Mouse (Mus musculus) embryonic facial prominence, embryonic 10.5 days (tissue): ENCODE measurements around the gene Cox14. TPM values are rescaled to one million over a fixed set of nuclear protein-coding genes. Genes with fewer than 3 reads are reported as not detected.
A peak's percentile ranks its signal among the peaks of the same experiment; 100 is the strongest.

Experiments
- DNase-seq: peaks from one replicate; pipeline ENCODE4 v3.0.0-alpha.2; 2017; ENCODE audit warnings: low spot score
- H3K27ac ChIP-seq: fragments of 300-500 bp; sonication (generic); replicated peaks from 2 replicates; pipeline ENCODE4 v1.5.1; 2016; ENCODE audit warnings: mild to moderate bottlenecking
- H3K27me3 ChIP-seq: fragments of 300-500 bp; sonication (generic); replicated peaks from 2 replicates; pipeline ENCODE4 v1.6.1; 2016; ENCODE audit warnings: low read depth, mild to moderate bottlenecking; ENCODE audit not compliant: poor library complexity, severe bottlenecking
- H3K36me3 ChIP-seq: fragments of 300-500 bp; sonication (generic); replicated peaks from 2 replicates; pipeline ENCODE4 v1.6.1; 2016; ENCODE audit warnings: mild to moderate bottlenecking, moderate library complexity
- H3K4me1 ChIP-seq: fragments of 300-500 bp; sonication (generic); 2 replicates; pipeline ENCODE4 v1.6.1; 2016
- H3K4me3 ChIP-seq: fragments of 300-500 bp; sonication (generic); 2 replicates; pipeline ENCODE4 v1.5.1; 2016; ENCODE audit warnings: mild to moderate bottlenecking, moderate library complexity
- H3K9me3 ChIP-seq: fragments of 300-500 bp; sonication (generic); 2 replicates; pipeline ENCODE4 v1.6.1; 2016; ENCODE audit warnings: mild to moderate bottlenecking
- WGBS: fragments of 180-500 bp; shearing (Covaris S2); methylation state at CpG from one replicate; pipeline ENCODE4 v1.1.7; 2016; 5-methylcytosine and 5-hydroxymethylcytosine counted together
- polyA plus RNA-seq: library from polyadenylated mRNA; unstranded; fragments of >200 nt; fragmentation: Nextera tagmentation; extraction: Ambion mirVana; gene quantifications from 2 replicates; pipeline ENCODE4 v1.2.1, GENCODE M21; 2016

Gene Cox14
- 129 and 131 TPM in 2 replicates for polyA plus RNA-seq

DNA sequence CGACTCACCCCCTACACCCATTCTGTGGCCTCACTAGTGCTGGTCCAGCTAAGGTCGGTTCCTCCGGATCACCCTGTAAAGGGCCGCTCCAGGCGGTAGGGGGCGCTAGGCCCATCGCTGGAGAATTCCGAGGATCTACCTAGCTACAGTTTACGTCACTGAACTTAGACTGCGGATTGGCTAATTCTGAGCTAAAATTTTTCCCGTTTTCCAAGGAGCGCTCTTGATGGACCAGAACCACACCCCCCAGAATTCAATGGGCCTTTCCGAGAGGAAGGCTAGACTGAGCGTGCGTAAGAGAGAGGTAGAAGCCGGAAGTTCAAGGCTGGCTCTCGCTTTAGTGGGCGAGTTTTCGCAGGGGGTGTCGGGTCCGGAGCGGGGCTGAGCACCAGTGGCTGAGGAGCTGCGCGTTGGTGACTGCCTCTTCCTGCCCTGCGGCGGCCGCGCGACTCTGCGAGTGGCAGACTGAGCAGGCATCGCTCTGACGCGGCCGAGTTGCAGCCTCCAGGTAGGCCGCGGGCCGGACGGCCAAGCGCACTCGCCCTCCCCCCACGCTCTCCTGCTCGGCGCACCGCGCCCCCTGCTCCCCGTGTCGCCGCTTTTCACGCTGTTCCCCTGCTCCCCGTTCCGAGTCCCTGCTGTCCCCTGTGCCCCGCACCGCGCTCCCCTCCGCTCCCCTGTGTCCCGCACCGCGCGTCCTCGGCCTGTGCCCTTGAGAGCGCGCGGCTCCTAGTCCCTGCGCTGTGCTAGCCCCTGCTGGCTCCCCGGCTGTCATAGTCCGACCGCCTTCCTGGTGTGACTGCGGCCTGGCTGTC lies at the start of gene Cox14:
Gene Cox14, plus strand, starts transcription at position 278 of the 815 bp plus-strand sequence.
- H3K36me3 ChIP-seq, result peaks cover 57% of the 10 kb centered on the region
- WGBS, result under 1% methylated on average over 68 of the region's 68 CpGs
- H3K9me3 ChIP-seq, result peaks cover 7% of the 10 kb centered on the region; the same call in 1 of the 2 replicates
- H3K27ac ChIP-seq, result peak within 1 kb of the TSS; percentile 93
- peaks cover 49% of the 10 kb centered on the region for H3K4me1 ChIP-seq
- peak; percentile 94 for DNase-seq
- peak within 1 kb of the TSS; percentile 100 for H3K4me3 ChIP-seq
- H3K27me3 ChIP-seq, result no peaks in the 10 kb centered on the region

- H3K9me3 ChIP-seq, result no peaks in the 10 kb centered on the region
- no peak for DNase-seq
- whole genome bisulfite sequencing, result 39% methylated on average over 8 of the region's 8 CpGs
Observed at GRCm38 (mm10) chr15:99677089-99677488, 48.3 kb upstream of the Cox14 start.

GRCm38 (mm10) chr15:99678063-99678800 lies 47.2 kb upstream of the Cox14 start:
- 12% methylated on average over 13 of the region's 13 CpGs for WGBS

More at GRCm38 (mm10) chr15:99677089-99677488, 48.3 kb upstream of the Cox14 start:
- H3K36me3 ChIP-seq, result no peaks in the 10 kb centered on the region
- no peak overlapping the region for H3K4me3 ChIP-seq
- H3K27me3 ChIP-seq, result peaks cover 53% of the 10 kb centered on the region
- H3K4me1 ChIP-seq, result peaks cover 45% of the 10 kb centered on the region
- H3K27ac ChIP-seq, result peak overlapping the region; percentile 35; the same call in 1 of the 2 replicates

GRCm38 (mm10) chr15:99679008-99679407 lies 46.4 kb upstream of the Cox14 start:
- no peak overlapping the region for H3K4me3 ChIP-seq
- WGBS, result 63% methylated on average over 7 of the region's 7 CpGs
- no peaks in the 10 kb centered on the region for H3K36me3 ChIP-seq
- peaks cover 35% of the 10 kb centered on the region for H3K4me1 ChIP-seq
- DNase-seq, result no peak
- no peaks in the 10 kb centered on the region for H3K9me3 ChIP-seq
- H3K27ac ChIP-seq, result peak overlapping the region; percentile 44; the same call in 1 of the 2 replicates
- H3K27me3 ChIP-seq, result peaks cover 34% of the 10 kb centered on the region

More at GRCm38 (mm10) chr15:99678063-99678800, 47.2 kb upstream of the Cox14 start:
- Histone ChIP-seq H3K9me3 (no peaks in the 10 kb centered on the region), H3K27me3 (peaks cover 41% of the 10 kb centered on the region), H3K4me1 (peaks cover 38% of the 10 kb centered on the region), H3K27ac (no peak overlapping the region; the same call in 1 of the 2 replicates), H3K4me3 (no peak overlapping the region), H3K36me3 (no peaks in the 10 kb centered on the region)
- DNase-seq, result peak; percentile 53

GRCm38 (mm10) chr15:99682880-99683279 lies 42.5 kb upstream of the Cox14 start:
- no peaks in the 10 kb centered on the region for H3K36me3 ChIP-seq
- H3K27ac ChIP-seq, result no peak overlapping the region
- peak; percentile 34 for DNase-seq
- no peaks in the 10 kb centered on the region for H3K9me3 ChIP-seq
- no peak overlapping the region for H3K4me3 ChIP-seq
- peaks cover 16% of the 10 kb centered on the region for H3K4me1 ChIP-seq
- 89% methylated on average over 7 of the region's 7 CpGs for whole genome bisulfite sequencing
- H3K27me3 ChIP-seq, result peaks cover 9% of the 10 kb centered on the region; the same call in 1 of the 2 replicates

DNA sequence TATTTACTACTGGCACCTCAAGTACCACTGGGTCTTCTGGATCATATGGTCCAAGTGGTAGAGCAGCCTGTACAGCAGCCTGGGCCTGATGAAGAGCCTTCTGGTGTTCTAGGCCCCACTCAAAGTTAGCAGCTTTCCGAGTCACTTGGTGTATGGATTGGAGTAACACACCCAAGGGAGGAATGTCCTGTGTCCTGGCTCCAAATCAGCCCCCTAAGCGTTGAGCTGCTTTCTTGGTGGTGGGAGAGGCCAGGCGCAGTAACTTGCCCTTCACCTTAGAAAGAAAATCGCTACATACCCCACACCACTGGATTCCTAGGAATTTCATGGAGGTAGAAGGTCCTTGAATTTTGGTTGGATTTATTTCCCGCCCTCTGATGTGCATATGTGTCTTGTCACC lies 41.3 kb upstream of the Cox14 start:
- H3K27me3 ChIP-seq, result peaks cover 7% of the 10 kb centered on the region; the same call in 1 of the 2 replicates
- no peak for DNase-seq
- H3K36me3 ChIP-seq, result no peaks in the 10 kb centered on the region
- H3K4me3 ChIP-seq, result no peak overlapping the region
- no peaks in the 10 kb centered on the region for H3K9me3 ChIP-seq
- no peak overlapping the region for H3K27ac ChIP-seq
- 94% methylated on average over 5 of the region's 5 CpGs for WGBS
- peaks cover 12% of the 10 kb centered on the region for H3K4me1 ChIP-seq

DNA sequence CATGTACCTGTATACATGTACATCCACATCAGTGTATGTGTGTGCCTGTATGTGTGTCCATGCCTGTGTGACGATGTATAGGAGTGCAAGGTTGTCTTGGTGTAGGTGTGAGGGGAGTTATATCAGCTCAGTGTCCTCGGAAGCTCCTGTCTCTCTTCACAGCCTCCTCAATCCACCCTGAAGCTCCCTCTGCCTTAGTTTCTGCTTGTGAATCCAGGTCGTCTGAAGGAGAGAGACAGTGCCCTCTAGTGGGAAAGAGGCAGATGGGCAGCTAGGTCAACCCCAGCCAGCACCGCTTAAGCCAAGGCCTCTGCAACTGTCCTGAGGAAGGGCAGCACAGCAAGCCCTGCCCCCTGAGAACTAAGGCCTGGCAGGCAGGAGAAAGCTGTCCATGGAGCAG lies 36.7 kb upstream of the Cox14 start:
- Histone ChIP-seq H3K27me3 (peaks cover 40% of the 10 kb centered on the region), H3K4me3 (no peak overlapping the region), H3K4me1 (peaks cover 30% of the 10 kb centered on the region), H3K36me3 (no peaks in the 10 kb centered on the region), H3K27ac (no peak overlapping the region), H3K9me3 (no peaks in the 10 kb centered on the region)
- WGBS, result 7% methylated on average over 4 of the region's 4 CpGs
- peak; percentile 66 for DNase-seq

DNA sequence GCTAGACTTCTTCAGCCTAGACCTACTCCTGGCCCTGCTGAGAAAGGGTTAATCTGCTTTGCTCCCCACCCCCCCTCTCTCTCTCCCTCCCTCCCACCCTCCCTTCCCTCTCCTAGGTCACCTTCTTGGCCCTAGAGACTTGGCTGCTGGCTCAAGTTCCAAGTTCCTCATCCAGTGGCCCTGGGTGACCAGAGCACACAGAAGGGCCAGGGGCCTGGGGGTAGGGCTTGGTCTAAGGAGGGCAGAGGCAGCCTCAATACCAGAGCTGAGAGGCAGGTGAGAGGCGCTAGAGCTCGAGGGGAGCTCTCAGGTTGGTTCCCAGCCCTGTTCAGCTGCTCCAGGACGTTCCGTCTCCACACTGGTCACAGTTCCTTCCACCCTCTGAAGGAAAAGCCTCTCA lies 34.5 kb upstream of the Cox14 start:
- H3K27me3 ChIP-seq, result peaks cover 46% of the 10 kb centered on the region
- no peaks in the 10 kb centered on the region for H3K9me3 ChIP-seq
- H3K36me3 ChIP-seq, result no peaks in the 10 kb centered on the region
- H3K4me1 ChIP-seq, result peaks cover 30% of the 10 kb centered on the region
- peak; percentile 19 for DNase-seq
- no peak overlapping the region; the same call in 1 of the 2 replicates for H3K27ac ChIP-seq
- no peak overlapping the region for H3K4me3 ChIP-seq
- WGBS, result 14% methylated on average over 4 of the region's 4 CpGs

DNA sequence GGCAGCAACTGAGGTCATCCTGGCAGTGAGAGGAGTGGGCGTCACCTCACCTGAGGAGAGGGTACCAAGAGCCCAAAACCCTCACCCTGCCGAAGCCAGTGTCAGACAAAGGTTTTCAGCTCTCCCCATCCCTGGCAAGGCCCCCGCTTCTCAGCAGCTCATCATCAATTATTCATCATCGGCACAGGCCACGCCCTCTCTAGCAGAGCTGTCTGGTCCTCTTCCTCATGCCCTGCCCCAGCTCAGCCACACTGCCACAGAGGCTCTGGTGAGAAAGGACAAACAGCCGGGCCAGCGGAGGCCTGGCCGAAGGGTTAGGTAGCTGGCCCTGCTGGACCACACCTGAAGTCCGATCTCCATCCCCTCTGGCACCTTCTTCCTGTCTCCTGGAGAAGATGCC lies 33.4 kb upstream of the Cox14 start:
- 68% methylated on average over 9 of the region's 9 CpGs for WGBS
- H3K36me3 ChIP-seq, result no peaks in the 10 kb centered on the region
- peaks cover 54% of the 10 kb centered on the region for H3K27me3 ChIP-seq
- DNase-seq, result no peak
- no peaks in the 10 kb centered on the region for H3K9me3 ChIP-seq
- no peak overlapping the region for H3K4me3 ChIP-seq
- peak overlapping the region; percentile 37 for H3K27ac ChIP-seq
- H3K4me1 ChIP-seq, result peaks cover 30% of the 10 kb centered on the region

GRCm38 (mm10) chr15:99697309-99697708 lies 28.1 kb upstream of the Cox14 start:
- peaks cover 50% of the 10 kb centered on the region for H3K27me3 ChIP-seq
- WGBS, result 31% methylated on average over 2 of the region's 2 CpGs
- no peak overlapping the region for H3K27ac ChIP-seq
- H3K4me3 ChIP-seq, result no peak overlapping the region
- peak; percentile 56 for DNase-seq
- H3K4me1 ChIP-seq, result peaks cover 23% of the 10 kb centered on the region
- no peaks in the 10 kb centered on the region for H3K36me3 ChIP-seq
- H3K9me3 ChIP-seq, result no peaks in the 10 kb centered on the region

GRCm38 (mm10) chr15:99698533-99699085 lies 26.8 kb upstream of the Cox14 start:
- Histone ChIP-seq H3K36me3 (peaks cover 7% of the 10 kb centered on the region), H3K27me3 (peaks cover 41% of the 10 kb centered on the region), H3K27ac (no peak overlapping the region), H3K4me1 (peaks cover 34% of the 10 kb centered on the region), H3K4me3 (0 out of 2 replicates have a peak overlapping the region, but pooled peaks have one; percentile 28), H3K9me3 (no peaks in the 10 kb centered on the region)
- no peak for DNase-seq
- 35% methylated on average over 20 of the region's 20 CpGs for WGBS

- 87% methylated on average over 10 of the region's 10 CpGs for WGBS
- DNase-seq, result no peak
- no peak overlapping the region for H3K27ac ChIP-seq
Observed at GRCm38 (mm10) chr15:99699715-99700114, 25.7 kb upstream of the Cox14 start.

More at GRCm38 (mm10) chr15:99699715-99700114, 25.7 kb upstream of the Cox14 start:
- Histone ChIP-seq H3K27me3 (peaks cover 41% of the 10 kb centered on the region), H3K4me3 (no peak overlapping the region), H3K9me3 (no peaks in the 10 kb centered on the region), H3K36me3 (peaks cover 18% of the 10 kb centered on the region), H3K4me1 (peaks cover 45% of the 10 kb centered on the region)
